Mouse (Mus musculus) central nervous system, embryonic 18 days (tissue): ENCODE data around the gene Col4a3. TPM values are rescaled to one million over a fixed set of nuclear protein-coding genes. Genes with fewer than 3 reads are reported as not detected.

Experiments used
- polyA plus RNA-seq: library from polyadenylated mRNA; depleted of rRNA; stranded (reverse); fragments of >200 nt; gene quantifications from 2 replicates; pipeline ENCODE4 v1.2.3, GENCODE M21; 2012; rRNA removed

The Col4a3 gene
- polyA plus RNA-seq, result 0.26 and 0.32 TPM in 2 replicates

DNA sequence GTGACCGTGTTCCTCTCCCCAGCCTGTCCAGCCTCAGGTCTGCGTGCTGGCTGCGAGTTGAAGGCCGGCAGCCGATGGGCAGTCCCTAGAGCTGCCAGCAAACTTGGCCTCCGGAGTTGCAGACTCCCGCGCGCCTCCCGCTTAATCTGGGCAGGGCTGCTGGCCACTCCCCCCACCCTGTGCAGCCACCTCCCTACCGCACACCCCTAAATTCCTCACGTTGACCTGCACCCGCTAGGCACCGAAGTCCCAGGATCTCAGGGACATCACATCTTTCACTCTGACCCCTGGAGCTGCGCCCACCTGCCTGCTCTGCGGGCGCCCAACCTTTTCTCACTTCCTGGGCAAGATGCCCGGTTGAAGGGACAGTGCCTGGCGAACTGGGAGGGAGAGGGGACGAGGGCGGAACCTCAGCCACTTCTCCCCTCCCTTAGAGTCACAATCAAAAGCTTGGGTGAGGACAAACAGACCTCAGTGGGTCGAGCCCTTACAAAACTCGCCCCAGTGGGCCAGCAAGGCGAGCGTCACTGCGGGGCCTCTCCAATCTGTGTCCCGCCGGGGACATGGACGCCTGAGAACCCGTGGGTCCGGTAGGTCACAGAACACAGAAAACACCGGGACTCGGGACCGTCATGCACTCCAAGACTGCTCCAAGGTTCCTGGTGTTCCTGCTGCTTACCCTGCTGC lies at the start of gene Col4a3, which contains the start of gene Col4a4:
TSS of gene Col4a3 (plus strand) at position 209 of the 687 bp plus-strand sequence.
TSS of gene Col4a4 (minus strand) at position 137 of the 687 bp plus-strand sequence.

DNA sequence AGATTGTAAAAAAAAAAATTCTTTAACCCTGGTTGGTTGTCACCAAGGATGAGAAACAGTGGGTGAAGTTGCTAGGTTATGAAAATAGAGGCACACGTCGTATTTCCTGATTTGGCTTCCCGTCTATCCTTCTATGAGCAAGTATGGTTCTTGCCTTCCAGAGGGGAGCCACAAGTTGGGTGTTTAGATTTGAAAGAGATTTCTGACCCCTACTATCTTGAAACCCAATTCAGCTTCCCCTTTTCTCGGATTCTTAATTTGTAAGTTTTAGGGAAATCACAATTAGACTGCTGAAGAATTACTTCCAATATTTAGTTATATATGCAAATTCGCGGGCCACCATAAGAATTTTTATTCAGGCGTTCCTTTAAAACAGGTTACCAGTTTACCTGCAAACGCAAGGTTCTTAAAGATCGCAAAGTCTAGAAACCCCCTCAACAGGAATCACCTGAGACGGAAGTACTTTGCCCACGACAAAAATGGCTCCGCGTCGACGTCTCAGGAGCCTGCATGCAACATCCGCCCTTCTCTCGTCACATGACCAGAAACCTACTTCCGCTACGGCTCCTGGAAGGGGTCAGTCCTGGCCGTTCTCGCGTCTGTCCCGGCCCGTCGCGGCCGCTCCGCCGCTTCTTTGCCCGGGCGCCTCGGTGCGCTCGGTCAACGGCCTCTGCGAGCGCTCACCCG lies 137.8 kb downstream of the Col4a3 start, which contains the start of gene Mff:
TSS of gene Mff (plus strand) at position 552 of the 687 bp plus-strand sequence.

DNA sequence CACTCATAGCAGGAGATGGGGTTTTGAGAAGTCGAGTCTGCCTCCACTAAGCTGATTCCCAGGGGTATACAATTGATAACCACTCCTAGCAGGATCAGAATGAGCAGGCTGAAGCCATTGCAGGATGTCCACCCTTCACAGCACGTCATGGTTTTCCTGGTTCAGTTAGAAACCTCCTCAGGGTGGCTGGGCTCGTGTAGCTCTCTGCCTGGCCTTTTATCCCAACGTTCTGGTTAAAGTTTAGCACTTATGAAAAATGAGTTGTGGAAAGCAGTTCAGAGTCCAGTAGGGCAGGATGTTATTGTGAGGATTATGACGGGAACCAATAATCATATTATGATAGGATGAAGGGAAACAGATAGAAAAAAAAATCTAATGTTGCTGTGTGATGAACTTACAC lies 181.5 kb downstream of the Col4a3 start, which contains the start of gene Tm4sf20:
TSS of gene Tm4sf20 (minus strand) at position 193 of the 400 bp plus-strand sequence.

DNA sequence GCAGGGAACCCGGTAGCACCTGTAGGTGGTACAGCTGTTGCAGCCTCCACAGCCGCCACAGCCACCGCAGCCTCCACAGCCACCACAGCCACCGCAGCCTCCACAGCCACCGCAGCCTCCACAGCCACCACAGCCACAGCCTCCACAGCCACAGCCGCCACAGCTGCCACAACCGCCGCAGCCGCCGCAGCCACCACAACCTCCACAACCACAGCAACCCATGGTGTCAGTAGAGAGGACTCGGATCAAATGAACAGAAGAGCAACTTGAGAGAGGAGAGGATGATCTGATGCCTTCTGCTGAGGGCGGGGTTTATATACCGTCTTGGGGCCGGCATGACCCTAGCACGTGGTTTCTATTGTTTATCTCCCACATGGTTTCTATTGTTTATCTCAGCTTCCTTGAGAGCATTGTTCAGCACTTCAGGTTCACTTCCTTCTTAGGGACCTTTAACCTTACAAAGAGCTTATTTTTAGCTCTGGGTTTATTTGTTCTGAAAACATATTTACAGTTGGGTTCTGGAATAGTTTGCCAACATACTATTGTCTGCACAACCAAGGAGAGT lies 184.4 kb downstream of the Col4a3 start, which contains the start of gene Gm47791:
TSS of gene Gm47791 (minus strand) at position 222 of the 565 bp plus-strand sequence.

Other genes with a start within 250 kb of the Col4a3 start
- gene Col4a4, start 72 bp upstream of the Col4a3 start, polyA plus RNA-seq, result 0.44 and 0.52 TPM in 2 replicates
- 379 and 394 TPM in 2 replicates for gene Mff, start 138.0 kb downstream of the Col4a3 start, polyA plus RNA-seq
- gene Tm4sf20, start 181.5 kb downstream of the Col4a3 start, polyA plus RNA-seq, result not detected in 2 replicates
- gene Gm47791, start 184.3 kb downstream of the Col4a3 start, polyA plus RNA-seq, result not detected in 2 replicates